Mouse (Mus musculus): ENCODE results near the gene Smoc1.

- no peak for TF ChIP-seq POLR2A (IDR thresholded peaks at IDR 0.05; ENCODE audit: borderline replicate concordance, low read depth, low read length)
- no peak for TF ChIP-seq CTCF (IDR thresholded peaks at IDR 0.05; ENCODE audit: low read depth, low read length)
Observed at GRCm38 (mm10) chr12:81009813-81010212, 16.8 kb upstream of the Smoc1 start.
